Mouse (Mus musculus): ENCODE measurements around the gene Iah1. TPM values are rescaled to one million over a fixed set of nuclear protein-coding genes. Genes with fewer than 3 reads are reported as not detected.

Gene Iah1
- 101 TPM for polyA plus RNA-seq (2014; fragmentation: Illumina TruSeq; extraction: RNeasy Lipid Tissue Mini Kit (QIAGEN cat#74804); ENCODE audit: low read depth, low replicate concordance)

DNA sequence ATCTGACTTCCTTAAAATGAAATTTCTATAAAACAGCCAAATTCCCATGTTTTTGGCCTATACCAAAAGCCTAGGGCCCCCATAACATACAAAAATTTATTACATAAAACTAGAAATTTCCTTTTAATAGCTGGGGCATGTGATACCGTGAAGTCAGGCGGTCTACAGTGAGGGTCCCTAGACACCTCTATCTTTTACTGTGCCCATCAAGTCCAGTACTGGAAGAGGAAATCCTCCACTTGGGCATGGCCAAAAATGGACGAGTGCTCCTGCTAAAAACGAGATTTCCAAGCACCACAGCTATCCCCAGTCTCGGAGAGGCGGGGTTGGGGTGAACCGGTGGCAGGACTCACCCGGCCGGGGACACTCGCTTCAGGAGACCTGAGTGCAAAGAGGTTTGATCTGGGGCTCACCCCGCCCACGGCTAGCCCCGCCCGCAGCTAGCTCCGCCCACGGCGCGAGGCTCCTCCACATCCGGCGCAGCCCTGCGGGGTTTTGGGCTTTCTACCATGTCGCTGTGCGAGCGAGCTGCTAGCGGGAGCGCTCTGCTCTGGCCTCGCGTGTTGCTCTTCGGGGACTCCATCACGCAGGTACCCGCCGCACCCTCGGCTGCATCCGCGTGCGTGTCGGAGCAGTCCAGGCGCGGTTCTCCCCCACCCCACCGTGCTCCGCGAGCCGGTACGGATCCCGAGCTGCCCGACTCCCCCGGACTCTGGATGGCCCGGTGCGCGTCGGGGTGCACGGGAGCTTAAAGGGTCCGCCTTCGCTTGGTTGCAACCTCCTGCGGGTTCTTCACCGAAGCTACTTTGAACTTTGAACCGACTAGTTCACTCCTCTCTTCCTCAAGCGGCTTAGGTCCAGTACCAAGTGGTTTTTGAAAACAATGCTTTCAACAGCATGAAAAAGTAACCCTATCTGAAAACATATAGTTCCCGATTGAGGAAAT lies at the start of gene Iah1:
Gene Iah1 (plus strand): TSS at position 467 of the 946 bp plus-strand sequence.

GRCm38 (mm10) chr12:21284761-21285441 lies 31.3 kb upstream of the Iah1 start, which contains the start of gene Cpsf3:
Gene Cpsf3, plus strand, starts transcription at chr12:21285391.

GRCm38 (mm10) chr12:21286243-21286622 lies 30.0 kb upstream of the Iah1 start, which contains the start of gene Itgb1bp1:
Gene Itgb1bp1, minus strand, starts transcription at chr12:21286284.

GRCm38 (mm10) chr12:21373100-21373819 lies 57.1 kb downstream of the Iah1 start, which contains the start of gene Adam17:
Gene Adam17, minus strand, starts transcription at chr12:21373632.

Other genes starting within 250 kb of the Iah1 start
- gene Cpsf3, start 31.0 kb upstream of the Iah1 start, polyA plus RNA-seq (2014; fragmentation: Illumina TruSeq; extraction: RNeasy Lipid Tissue Mini Kit (QIAGEN cat#74804); ENCODE audit: low read depth, low replicate concordance), result 29.9 TPM
- 9.1 TPM for gene Itgb1bp1, start 30.1 kb upstream of the Iah1 start, polyA plus RNA-seq (2014; fragmentation: Illumina TruSeq; extraction: RNeasy Lipid Tissue Mini Kit (QIAGEN cat#74804); ENCODE audit: low read depth, low replicate concordance)
- 18.9 TPM for gene Adam17, start 57.2 kb downstream of the Iah1 start, polyA plus RNA-seq (2014; fragmentation: Illumina TruSeq; extraction: RNeasy Lipid Tissue Mini Kit (QIAGEN cat#74804); ENCODE audit: low read depth, low replicate concordance)
- gene Ywhaq, start 101.2 kb downstream of the Iah1 start, polyA plus RNA-seq (2014; fragmentation: Illumina TruSeq; extraction: RNeasy Lipid Tissue Mini Kit (QIAGEN cat#74804); ENCODE audit: low read depth, low replicate concordance), result 114 TPM

All from liver, adult 10 weeks (tissue).